Mouse (Mus musculus) lung, postnatal 0 days (tissue): ENCODE results near the gene Hspb3.

Experiments used
- CTCF ChIP-seq: IDR thresholded peaks from 2 replicates; pipeline ENCODE4 v1.5.1; 2016; ENCODE audit warnings: antibody characterized with exemption, mild to moderate bottlenecking
- EP300 ChIP-seq: IDR thresholded peaks from 2 replicates; pipeline ENCODE4 v1.6.1; 2016; ENCODE audit warnings: antibody characterized with exemption, mild to moderate bottlenecking, control low read depth

DNA sequence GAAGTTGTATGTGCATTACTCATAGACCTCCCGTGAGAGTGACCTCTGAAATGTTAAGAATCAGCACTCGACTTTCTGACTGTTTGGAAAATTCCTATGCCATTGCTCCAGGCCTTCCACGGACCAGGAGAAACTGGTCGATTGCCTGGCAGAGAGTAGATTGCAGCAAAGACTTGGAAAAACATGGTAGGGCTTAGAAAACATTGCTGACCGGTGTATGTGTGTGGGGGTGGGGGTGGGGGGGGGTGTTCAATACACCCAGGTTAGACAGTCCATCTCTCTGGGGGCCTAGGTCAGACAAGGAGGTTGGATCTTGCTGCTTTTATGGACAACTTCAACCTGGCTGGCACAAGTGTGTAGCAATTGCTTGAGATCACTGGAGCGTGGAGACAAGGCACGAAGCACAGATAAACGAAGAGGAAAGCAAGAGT, 23.2 kb upstream of the Hspb3 start:
- TF ChIP-seq CTCF (no peak), EP300 (no peak)
